Mouse (Mus musculus): ENCODE results near the gene Plk3.
"Not testable (repeated sequence)": the region's sequence is repeated elsewhere in the genome, so short reads cannot be mapped to it uniquely, and the experiment has no call there.

Gene Plk3

DNA sequence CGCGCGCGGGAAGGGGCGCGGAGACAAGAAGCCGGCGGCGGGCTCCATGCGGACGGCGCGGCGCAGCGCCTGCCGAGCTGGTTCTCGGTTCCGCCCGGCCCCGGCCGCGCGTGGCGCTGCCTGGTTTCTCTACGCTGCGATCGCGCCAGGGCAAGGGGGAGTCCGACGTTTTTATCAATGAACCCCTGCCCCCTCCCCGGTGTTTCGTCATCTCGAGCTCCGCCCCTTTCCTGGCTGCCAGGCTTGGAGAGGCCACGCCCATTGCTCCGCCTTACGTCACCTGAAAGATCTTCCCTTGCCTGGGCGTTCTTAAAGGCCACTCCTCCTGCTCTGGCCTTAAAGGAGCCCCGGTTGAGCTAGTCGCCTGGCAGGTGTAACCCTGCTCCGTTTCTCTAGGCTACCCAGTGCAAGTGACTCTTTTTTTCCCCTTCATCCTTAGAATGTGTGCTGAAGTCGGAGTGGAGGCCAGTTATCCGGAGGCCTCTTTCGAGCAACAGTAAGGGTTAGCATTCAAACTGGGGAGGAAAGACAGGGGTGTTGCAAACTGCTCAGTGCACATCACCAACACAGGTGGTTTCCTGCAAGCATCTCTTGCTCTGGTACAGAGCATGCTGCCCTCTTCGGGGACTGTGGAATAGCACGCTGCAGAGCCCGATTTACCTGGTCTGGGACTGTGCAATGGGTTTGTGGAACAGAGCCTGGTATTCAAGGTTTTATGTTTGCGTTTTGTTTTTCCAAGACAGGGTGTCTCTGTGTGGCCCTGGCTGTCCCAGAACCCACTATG, at the start of gene Plk3:
TSS of gene Plk3 (minus strand) at position 147 of the 784 bp plus-strand sequence.
- DNase-seq (ENCODE audit: low read depth): peak; percentile 97

GRCm38 (mm10) chr4:117182759-117183096, 49.0 kb upstream of the Plk3 start:
- not testable (repeated sequence) for DNase-seq (ENCODE audit: low read depth)

GRCm38 (mm10) chr4:117181863-117182758, 48.3 kb upstream of the Plk3 start, which contains the start of gene Kif2c:
Gene Kif2c (minus strand): TSS chr4:117182639.
- DNase-seq (ENCODE audit: low read depth): peak; percentile 90

DNA sequence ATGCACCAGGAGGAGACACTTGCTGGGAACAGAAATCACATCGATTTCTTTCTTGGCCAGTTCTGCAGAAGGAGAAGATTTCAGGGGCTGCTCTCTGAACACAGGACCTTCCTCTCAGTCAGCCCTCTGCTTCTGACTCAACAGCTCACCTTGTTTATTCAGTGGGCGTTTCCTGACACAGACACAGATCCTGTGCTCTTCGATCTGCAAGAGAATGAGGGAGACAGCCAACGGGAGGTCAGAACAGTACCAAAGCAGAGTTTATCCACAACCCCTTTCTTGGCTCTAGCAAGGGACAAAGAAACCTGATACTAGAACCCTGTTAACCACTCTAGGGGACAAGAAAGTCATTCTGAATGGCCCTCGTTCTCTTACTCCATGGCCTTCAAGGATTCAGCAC, 36.2 kb upstream of the Plk3 start:
- DNase-seq (ENCODE audit: low read depth): no peak

DNA sequence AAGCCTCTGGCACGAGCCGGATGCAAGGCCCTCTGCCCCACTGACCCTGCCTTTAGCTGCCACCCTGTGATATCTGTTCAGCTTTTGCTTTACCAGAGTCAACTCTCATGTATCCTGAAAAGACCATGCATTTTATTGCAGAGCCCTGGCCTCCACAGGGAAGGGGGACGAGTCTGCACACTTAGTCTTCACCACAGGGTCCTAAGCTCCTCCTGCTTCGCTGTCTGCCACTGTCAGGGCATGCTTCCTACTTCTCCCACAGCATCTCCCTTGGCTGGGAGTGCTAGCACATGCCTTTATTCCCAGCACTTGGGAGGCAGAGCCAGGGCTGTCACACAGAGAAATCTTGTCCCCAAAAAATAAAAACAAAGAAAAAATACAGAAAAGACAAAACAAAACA, 27.4 kb upstream of the Plk3 start:
- no peak for DNase-seq (ENCODE audit: low read depth)

- DNase-seq (ENCODE audit: low read depth): no peak
Measured at GRCm38 (mm10) chr4:117159666-117160065, 25.9 kb upstream of the Plk3 start.

GRCm38 (mm10) chr4:117156372-117156771, 22.6 kb upstream of the Plk3 start:
- DNase-seq (ENCODE audit: low read depth): no peak

- peak; percentile 77 for DNase-seq (ENCODE audit: low read depth)
Measured at GRCm38 (mm10) chr4:117155792-117156355, 22.1 kb upstream of the Plk3 start, which contains the start of gene Rps8. Gene Rps8 (minus strand): TSS chr4:117156243.

DNA sequence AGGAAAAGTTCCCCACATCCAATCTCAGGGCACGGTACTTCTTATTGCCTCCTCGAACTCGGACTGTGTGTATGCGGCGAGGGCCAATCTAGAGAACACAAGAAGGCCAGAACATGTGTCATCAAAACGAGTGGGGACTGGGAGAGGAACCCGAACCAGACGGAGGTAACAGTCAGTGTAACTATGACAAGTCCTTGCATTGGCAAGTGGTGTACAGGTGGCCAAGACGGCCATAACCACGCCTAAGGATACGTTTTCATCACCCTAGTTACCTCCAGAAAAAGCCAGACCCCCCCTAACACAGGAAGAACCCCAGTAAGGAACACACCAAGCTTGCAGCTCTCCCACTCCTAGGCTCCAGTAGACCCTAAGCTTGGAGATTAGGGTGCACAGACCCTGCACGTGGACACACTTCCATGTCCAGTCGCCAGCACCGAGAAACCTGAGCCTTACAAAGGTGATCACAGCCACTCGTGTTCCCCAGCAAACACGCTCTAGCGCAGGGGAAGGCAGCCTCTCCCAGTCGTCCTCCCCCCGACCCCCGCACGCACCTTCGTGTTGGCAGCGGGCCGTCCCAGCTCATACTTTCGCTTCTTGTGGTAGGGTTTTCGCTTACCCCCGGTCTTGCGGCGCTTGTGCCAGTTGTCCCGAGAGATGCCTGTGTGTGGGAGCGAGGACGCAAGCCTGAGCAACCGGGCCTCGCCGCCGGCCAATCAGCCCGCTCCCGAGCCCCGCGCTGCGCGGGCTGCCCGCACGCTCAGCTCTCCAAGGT, 21.4 kb upstream of the Plk3 start:
- no peak for DNase-seq (ENCODE audit: low read depth)

GRCm38 (mm10) chr4:117152714-117153113, 19.0 kb upstream of the Plk3 start:
- no peak for DNase-seq (ENCODE audit: low read depth)

- DNase-seq (ENCODE audit: low read depth): no peak
Measured at GRCm38 (mm10) chr4:117151416-117151815, 17.7 kb upstream of the Plk3 start.

DNA sequence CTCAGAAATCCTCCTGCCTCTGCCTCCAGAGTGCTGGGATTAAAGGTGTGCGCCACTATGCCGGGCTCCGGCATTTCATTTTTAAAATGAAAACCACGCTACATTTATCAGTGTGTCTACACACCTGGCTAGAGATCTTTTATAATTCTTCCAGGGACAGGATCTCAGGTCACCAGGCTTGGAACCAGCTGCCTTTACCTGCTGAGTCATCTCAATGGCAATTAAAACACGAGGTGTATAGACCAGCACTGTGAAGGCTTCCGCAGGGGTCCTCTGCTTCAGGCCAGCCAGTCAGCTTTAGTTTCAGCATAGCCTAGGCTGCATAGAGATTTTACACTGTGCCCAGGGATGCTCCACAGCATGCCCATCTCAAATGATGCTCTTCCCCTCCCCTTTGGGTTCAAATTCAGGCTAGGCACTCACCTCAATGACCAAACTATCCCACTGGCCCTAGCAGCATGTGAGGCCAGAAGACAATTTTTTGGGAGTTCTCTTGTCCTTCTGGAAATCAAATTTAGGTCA, 16.5 kb upstream of the Plk3 start:
- no peak for DNase-seq (ENCODE audit: low read depth)

- DNase-seq (ENCODE audit: low read depth): no peak
Measured at GRCm38 (mm10) chr4:117149291-117150211, 15.8 kb upstream of the Plk3 start.

- no peak for DNase-seq (ENCODE audit: low read depth)
Measured at GRCm38 (mm10) chr4:117148815-117149214, 15.1 kb upstream of the Plk3 start.

GRCm38 (mm10) chr4:117148047-117148713, 14.4 kb upstream of the Plk3 start:
- no peak for DNase-seq (ENCODE audit: low read depth)

DNA sequence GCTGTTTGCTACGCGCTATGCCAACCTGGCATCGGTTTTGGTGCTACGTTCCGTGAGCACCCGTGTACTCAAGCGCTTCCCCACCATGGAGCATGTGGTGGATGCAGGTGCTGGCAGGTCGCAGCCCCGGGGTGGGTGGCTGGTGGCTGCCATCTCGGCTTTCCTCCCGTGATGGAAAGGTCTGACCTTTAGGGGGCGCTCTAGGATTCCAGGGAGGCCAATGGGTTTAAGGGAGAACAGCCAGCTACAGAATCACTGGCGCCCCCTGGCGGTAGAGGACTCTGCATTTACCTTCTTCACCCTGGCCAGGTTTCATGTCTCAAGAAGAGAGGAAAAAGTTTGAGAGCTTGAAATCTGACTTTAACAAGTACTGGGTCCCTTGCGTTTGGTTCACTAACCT, 12.4 kb upstream of the Plk3 start:
- peak; percentile 95 for DNase-seq (ENCODE audit: low read depth)

- DNase-seq (ENCODE audit: low read depth): no peak
Measured at GRCm38 (mm10) chr4:117145248-117145647, 11.5 kb upstream of the Plk3 start.

GRCm38 (mm10) chr4:117143023-117143422, 9.3 kb upstream of the Plk3 start:
- DNase-seq (ENCODE audit: low read depth): no peak

- no peak for DNase-seq (ENCODE audit: low read depth)
Measured at GRCm38 (mm10) chr4:117140613-117141012, 6.8 kb upstream of the Plk3 start.

DNA sequence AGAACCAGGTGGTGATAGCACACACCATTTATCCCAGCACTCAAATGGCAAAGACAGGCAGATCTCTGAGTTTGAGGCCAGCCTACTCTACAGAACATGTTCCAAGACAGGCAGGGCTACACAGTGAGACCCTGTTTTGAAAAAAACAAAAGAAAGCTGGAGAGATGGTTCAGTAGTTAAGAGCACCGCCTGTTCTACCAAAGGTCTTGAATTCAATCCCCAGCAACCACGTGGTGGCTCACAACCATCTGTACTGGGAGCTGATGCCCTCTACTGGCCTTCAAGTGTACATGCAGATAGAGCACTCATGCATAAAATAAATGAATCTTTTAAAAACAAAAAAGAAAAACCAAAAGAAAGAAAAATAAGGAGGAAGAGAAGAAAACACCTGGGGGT, 5.5 kb upstream of the Plk3 start:
- no peak for DNase-seq (ENCODE audit: low read depth)
